Mouse (Mus musculus): ENCODE measurements around the gene Gm38394. TPM values are rescaled to one million over a fixed set of nuclear protein-coding genes. Genes with fewer than 3 reads are reported as not detected.
"Not testable (repeated sequence)": the region's sequence is repeated elsewhere in the genome, so short reads cannot be mapped to it uniquely, and the experiment has no call there.

Gm38394 gene
- polyA plus RNA-seq, 1 experiment from 2014 or later, result 6.3 TPM

GRCm38 (mm10) chr1:133670190-133670589, 9.1 kb upstream of the Gm38394 start:
- Histone ChIP-seq H3K4me2 (ENCODE audit: low read length) (no peak overlapping the region), H3K4me3 (replicated peaks; ENCODE audit: low read depth, low read length) (no peak overlapping the region), H3K27ac (replicated peaks; ENCODE audit: low read depth, low read length) (no peak overlapping the region), H3K4me1 (ENCODE audit: control insufficient read depth, insufficient read depth, low read length) (no peaks in the 10 kb centered on the region), H3K9me3 (ENCODE audit: control insufficient read depth, low read length) (no peaks in the 10 kb centered on the region), H3K9ac (replicated peaks; ENCODE audit: low read length) (no peak overlapping the region), H3K27me3 (ENCODE audit: control insufficient read depth, insufficient read depth, low read length) (no peaks in the 10 kb centered on the region), H3K36me3 (ENCODE audit: control insufficient read depth, insufficient read depth, low read length) (no peaks in the 10 kb centered on the region)
- no peak for DNase-seq
- 87% methylated on average over 12 of the region's 12 CpGs for WGBS
- no peak for ATAC-seq (ENCODE audit: low FRiP score, low TSS enrichment)

DNA sequence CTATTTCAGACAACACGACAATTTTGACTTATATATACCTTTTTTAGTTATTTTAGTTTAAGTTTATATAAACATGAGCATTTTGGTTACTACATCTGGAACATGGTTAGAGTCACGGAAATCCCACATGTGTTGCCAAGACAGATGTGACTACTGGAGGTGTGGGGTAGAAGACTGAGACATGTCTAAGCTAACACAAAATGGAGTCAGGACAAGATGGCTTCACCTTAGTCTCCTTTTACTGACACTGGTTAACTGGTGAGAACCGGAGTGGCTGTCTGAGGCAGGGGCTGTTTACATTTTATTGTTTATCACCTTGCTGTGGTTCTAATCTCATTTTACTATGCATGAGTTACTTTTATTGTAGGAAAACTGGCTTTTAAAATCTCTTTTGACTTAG, 7.5 kb upstream of the Gm38394 start:
- Histone ChIP-seq H3K36me3 (ENCODE audit: control insufficient read depth, insufficient read depth, low read length) (no peaks in the 10 kb centered on the region), H3K4me2 (ENCODE audit: low read length) (no peak overlapping the region), H3K9me3 (ENCODE audit: control insufficient read depth, low read length) (no peaks in the 10 kb centered on the region), H3K9ac (replicated peaks; ENCODE audit: low read length) (no peak overlapping the region), H3K27ac (replicated peaks; ENCODE audit: low read depth, low read length) (no peak overlapping the region), H3K4me3 (replicated peaks; ENCODE audit: low read depth, low read length) (no peak overlapping the region), H3K27me3 (ENCODE audit: control insufficient read depth, insufficient read depth, low read length) (no peaks in the 10 kb centered on the region), H3K4me1 (ENCODE audit: control insufficient read depth, insufficient read depth, low read length) (no peaks in the 10 kb centered on the region)
- ATAC-seq (ENCODE audit: low FRiP score, low TSS enrichment), result no peak
- 94% methylated on average over 3 of the region's 3 CpGs for WGBS
- no peak for DNase-seq

DNA sequence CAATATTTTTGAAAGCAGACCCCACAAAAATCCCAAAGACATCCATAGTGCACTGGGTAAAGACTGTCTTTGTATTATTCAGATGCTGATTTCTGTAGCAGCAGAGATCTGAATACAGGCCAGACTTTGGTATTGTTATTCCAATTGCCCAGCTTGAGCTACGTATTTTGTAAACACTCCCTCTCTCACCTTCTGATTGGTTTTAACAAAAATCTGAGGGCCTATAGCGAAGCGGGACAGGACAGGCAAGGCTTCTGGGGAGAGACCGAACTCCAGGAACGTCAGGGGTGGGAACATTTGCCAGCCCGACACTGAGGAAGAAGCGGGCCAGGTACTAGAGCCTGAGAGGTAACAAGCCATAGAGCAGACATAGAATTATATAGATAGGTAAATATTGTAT, 6.6 kb upstream of the Gm38394 start:
- H3K27me3 ChIP-seq (ENCODE audit: control insufficient read depth, insufficient read depth, low read length), result no peaks in the 10 kb centered on the region
- no peak overlapping the region for H3K27ac ChIP-seq (replicated peaks; ENCODE audit: low read depth, low read length)
- H3K4me3 ChIP-seq (replicated peaks; ENCODE audit: low read depth, low read length), result no peak overlapping the region
- H3K36me3 ChIP-seq (ENCODE audit: control insufficient read depth, insufficient read depth, low read length), result no peaks in the 10 kb centered on the region
- WGBS, result 28% methylated on average over 7 of the region's 7 CpGs
- no peak overlapping the region for H3K9ac ChIP-seq (replicated peaks; ENCODE audit: low read length)
- no peaks in the 10 kb centered on the region for H3K4me1 ChIP-seq (ENCODE audit: control insufficient read depth, insufficient read depth, low read length)
- H3K4me2 ChIP-seq (ENCODE audit: low read length), result no peak overlapping the region
- DNase-seq (no peak), ATAC-seq (ENCODE audit: low FRiP score, low TSS enrichment) (no peak)
- H3K9me3 ChIP-seq (ENCODE audit: control insufficient read depth, low read length), result no peaks in the 10 kb centered on the region

DNA sequence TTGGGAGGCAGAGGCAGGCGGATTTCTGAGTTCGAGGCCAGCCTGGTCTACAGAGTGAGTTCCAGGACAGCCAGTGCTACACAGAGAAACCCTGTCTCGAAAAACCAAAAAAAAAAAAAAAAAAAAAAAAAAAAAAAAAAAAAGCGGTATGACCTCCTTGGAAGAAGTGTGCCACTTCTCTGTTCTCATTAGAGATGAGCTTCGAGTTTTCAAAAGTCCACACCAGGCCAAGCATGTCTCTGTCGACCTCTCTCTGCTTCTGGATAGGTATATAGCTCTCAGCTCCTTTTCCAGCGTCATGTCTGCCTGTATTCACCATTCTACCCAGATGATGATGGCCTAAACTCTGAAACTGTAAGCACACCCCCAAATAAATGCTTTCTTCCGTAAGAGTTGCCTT, 4.6 kb upstream of the Gm38394 start:
- H3K4me1 ChIP-seq (ENCODE audit: control insufficient read depth, insufficient read depth, low read length); ATAC-seq (ENCODE audit: low FRiP score, low TSS enrichment); H3K27ac ChIP-seq (replicated peaks; ENCODE audit: low read depth, low read length); H3K36me3 ChIP-seq (ENCODE audit: control insufficient read depth, insufficient read depth, low read length); H3K9ac ChIP-seq (replicated peaks; ENCODE audit: low read length); H3K27me3 ChIP-seq (ENCODE audit: control insufficient read depth, insufficient read depth, low read length); DNase-seq; H3K9me3 ChIP-seq (ENCODE audit: control insufficient read depth, low read length); H3K4me3 ChIP-seq (replicated peaks; ENCODE audit: low read depth, low read length); H3K4me2 ChIP-seq (ENCODE audit: low read length): not testable (repeated sequence)
- WGBS, result 84% methylated on average over 7 of the region's 8 CpGs

DNA sequence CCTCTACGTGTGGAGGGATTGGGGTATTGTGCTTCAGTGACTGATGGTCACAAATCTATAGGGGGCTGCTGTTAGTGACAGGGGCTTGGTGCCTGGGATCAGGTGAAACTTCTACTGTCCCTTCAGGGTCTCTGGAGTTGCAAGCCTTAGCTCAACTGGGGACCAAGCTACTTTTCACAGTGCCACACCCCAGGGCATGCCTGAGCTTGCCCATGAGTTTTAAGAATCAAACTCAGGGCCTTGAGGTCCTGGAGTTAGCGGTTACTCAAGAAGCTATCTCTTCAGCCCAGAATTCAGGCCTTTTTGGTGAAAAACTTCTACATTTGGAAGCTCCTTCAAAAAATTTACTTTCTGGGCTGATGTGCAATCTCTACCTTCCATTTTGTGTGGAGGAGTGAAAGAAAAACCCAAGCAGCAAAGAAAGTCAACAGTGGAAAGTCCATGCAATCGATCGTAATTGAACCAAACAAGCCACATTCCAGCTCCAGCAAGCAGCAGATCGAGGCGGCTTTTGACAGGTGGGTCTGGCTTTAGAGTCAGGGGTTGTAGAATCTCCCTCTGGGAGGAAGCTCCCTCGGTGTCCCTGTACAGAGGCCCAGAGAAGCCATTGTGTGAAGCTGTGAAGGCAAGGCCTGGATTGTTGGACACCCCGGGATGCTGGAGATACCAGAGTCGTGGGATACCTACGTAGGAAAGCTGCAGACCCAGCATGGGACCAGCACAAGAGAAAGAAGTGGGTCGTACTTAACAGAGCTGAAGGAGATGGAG, 3.3 kb upstream of the Gm38394 start:
- WGBS, result 54% methylated on average over 11 of the region's 11 CpGs
- no peak overlapping the region for H3K27ac ChIP-seq (replicated peaks; ENCODE audit: low read depth, low read length)
- no peak for ATAC-seq (ENCODE audit: low FRiP score, low TSS enrichment)

DNA sequence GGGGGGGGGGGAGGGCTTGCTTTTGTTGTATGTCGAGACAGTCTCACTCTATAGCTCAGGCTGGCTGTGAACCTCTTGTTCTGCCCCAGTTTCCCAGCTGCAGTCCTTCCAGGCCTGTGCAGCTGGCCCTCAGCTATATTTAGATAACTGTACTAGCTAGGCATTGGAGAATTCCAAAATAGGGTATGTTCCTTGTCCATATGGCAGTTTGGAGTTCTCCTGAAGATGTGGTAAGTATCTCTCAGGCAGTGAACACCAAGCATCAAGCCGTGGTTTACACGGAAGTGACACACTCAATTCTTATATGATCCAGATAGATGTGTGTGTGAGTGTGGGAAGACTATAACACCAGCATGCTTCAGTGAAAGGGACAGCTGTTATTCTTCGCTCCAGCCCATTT, 2.3 kb upstream of the Gm38394 start:
- H3K4me3 ChIP-seq (replicated peaks; ENCODE audit: low read depth, low read length), result no peak overlapping the region
- 84% methylated on average over 4 of the region's 4 CpGs for WGBS
- no peak overlapping the region for H3K9ac ChIP-seq (replicated peaks; ENCODE audit: low read length)
- ATAC-seq (ENCODE audit: low FRiP score, low TSS enrichment) (no peak), DNase-seq (no peak)
- H3K27ac ChIP-seq (replicated peaks; ENCODE audit: low read depth, low read length), result no peak overlapping the region
- no peaks in the 10 kb centered on the region for H3K27me3 ChIP-seq (ENCODE audit: control insufficient read depth, insufficient read depth, low read length)
- no peak overlapping the region for H3K4me2 ChIP-seq (ENCODE audit: low read length)
- peaks cover 16% of the 10 kb centered on the region for H3K4me1 ChIP-seq (ENCODE audit: control insufficient read depth, insufficient read depth, low read length)
- H3K36me3 ChIP-seq (ENCODE audit: control insufficient read depth, insufficient read depth, low read length), result peaks cover 7% of the 10 kb centered on the region; the same call in 1 of the 2 replicates
- no peaks in the 10 kb centered on the region for H3K9me3 ChIP-seq (ENCODE audit: control insufficient read depth, low read length)

More for the DNA sequence above, 3.3 kb upstream of the Gm38394 start:
- Histone ChIP-seq H3K9ac (replicated peaks; ENCODE audit: low read length) (no peak overlapping the region), H3K4me3 (replicated peaks; ENCODE audit: low read depth, low read length) (no peak overlapping the region), H3K4me1 (ENCODE audit: control insufficient read depth, insufficient read depth, low read length) (peaks cover 10% of the 10 kb centered on the region), H3K9me3 (ENCODE audit: control insufficient read depth, low read length) (no peaks in the 10 kb centered on the region), H3K4me2 (ENCODE audit: low read length) (no peak overlapping the region), H3K36me3 (ENCODE audit: control insufficient read depth, insufficient read depth, low read length) (no peaks in the 10 kb centered on the region), H3K27me3 (ENCODE audit: control insufficient read depth, insufficient read depth, low read length) (no peaks in the 10 kb centered on the region)
- DNase-seq, result no peak

- Histone ChIP-seq H3K27ac (replicated peaks; ENCODE audit: low read depth, low read length) (no peak overlapping the region), H3K4me3 (replicated peaks; ENCODE audit: low read depth, low read length) (no peak overlapping the region), H3K9ac (replicated peaks; ENCODE audit: low read length) (no peak overlapping the region), H3K4me2 (ENCODE audit: low read length) (no peak overlapping the region), H3K36me3 (ENCODE audit: control insufficient read depth, insufficient read depth, low read length) (peaks cover 12% of the 10 kb centered on the region; the same call in 1 of the 2 replicates), H3K9me3 (ENCODE audit: control insufficient read depth, low read length) (no peaks in the 10 kb centered on the region), H3K27me3 (ENCODE audit: control insufficient read depth, insufficient read depth, low read length) (no peaks in the 10 kb centered on the region), H3K4me1 (ENCODE audit: control insufficient read depth, insufficient read depth, low read length) (peaks cover 21% of the 10 kb centered on the region)
- DNase-seq (no peak), ATAC-seq (ENCODE audit: low FRiP score, low TSS enrichment) (no peak)
- 96% methylated on average over 7 of the region's 7 CpGs for WGBS
Observed at GRCm38 (mm10) chr1:133662941-133663340, 1.8 kb upstream of the Gm38394 start.

DNA sequence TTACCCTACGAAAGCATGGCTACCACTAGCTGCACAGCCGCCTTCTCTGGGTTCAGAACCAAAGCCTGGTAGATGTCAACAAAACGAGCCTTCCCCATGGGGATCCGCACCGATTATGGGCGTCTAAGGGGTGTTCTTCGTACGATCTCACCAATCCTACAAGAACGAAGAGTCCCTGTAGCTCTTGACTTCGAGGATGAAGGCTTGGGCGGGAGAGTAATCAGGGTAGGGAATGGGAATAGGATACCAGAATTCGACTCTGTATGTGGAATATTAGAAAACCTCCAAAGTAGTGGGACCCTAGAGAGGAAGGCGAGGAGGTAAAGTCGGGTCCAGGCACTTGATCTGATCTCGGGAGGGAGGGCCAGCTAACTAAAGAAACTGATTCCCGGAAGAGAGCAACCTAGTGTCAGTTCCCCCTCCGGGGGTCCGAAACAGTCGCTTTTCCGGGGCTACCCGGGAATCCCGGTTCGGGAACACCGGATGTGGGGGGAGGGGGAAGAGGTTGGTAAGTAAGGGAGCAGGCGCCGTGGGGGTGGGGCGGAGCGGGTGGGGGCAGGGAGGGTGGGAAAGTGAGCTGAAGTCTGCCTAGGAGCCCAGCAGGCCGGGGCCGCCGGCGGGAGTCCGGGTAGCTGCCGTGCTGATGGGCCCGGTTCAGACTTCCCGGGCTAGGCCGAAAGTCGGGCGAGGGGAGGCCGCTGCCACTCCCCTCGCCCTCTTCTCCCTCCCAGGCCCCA, 484 bp downstream of the Gm38394 start, which contains the start of gene Zbed6:
Zbed6 (minus strand) TSS at position 420 of the 737 bp plus-strand sequence.
- H3K36me3 ChIP-seq (ENCODE audit: control insufficient read depth, insufficient read depth, low read length), result peaks cover 26% of the 10 kb centered on the region
- under 1% methylated on average over 37 of the region's 41 CpGs for WGBS
- peak within 1 kb of the TSS; percentile 78 for H3K9ac ChIP-seq (replicated peaks; ENCODE audit: low read length)
- ATAC-seq (ENCODE audit: low FRiP score, low TSS enrichment) (peak; percentile 86), DNase-seq (peak; percentile 83)
- peak within 1 kb of the TSS; percentile 63 for H3K4me2 ChIP-seq (ENCODE audit: low read length)
- no peaks in the 10 kb centered on the region for H3K27me3 ChIP-seq (ENCODE audit: control insufficient read depth, insufficient read depth, low read length)
- H3K9me3 ChIP-seq (ENCODE audit: control insufficient read depth, low read length), result no peaks in the 10 kb centered on the region
- peaks cover 33% of the 10 kb centered on the region for H3K4me1 ChIP-seq (ENCODE audit: control insufficient read depth, insufficient read depth, low read length)
- peak within 1 kb of the TSS; percentile 78 for H3K4me3 ChIP-seq (replicated peaks; ENCODE audit: low read depth, low read length)
- peak within 1 kb of the TSS; percentile 92 for H3K27ac ChIP-seq (replicated peaks; ENCODE audit: low read depth, low read length)

Data from midbrain, embryonic 14.5 days (tissue).